Mouse (Mus musculus) urinary bladder, postnatal 14 days (tissue): ENCODE results near the gene Rhbdl2.

Experiments
- DNase-seq: peaks from one replicate; pipeline ENCODE4 v3.0.0; 2021; ENCODE audit warnings: low spot score

The Rhbdl2 gene

DNA sequence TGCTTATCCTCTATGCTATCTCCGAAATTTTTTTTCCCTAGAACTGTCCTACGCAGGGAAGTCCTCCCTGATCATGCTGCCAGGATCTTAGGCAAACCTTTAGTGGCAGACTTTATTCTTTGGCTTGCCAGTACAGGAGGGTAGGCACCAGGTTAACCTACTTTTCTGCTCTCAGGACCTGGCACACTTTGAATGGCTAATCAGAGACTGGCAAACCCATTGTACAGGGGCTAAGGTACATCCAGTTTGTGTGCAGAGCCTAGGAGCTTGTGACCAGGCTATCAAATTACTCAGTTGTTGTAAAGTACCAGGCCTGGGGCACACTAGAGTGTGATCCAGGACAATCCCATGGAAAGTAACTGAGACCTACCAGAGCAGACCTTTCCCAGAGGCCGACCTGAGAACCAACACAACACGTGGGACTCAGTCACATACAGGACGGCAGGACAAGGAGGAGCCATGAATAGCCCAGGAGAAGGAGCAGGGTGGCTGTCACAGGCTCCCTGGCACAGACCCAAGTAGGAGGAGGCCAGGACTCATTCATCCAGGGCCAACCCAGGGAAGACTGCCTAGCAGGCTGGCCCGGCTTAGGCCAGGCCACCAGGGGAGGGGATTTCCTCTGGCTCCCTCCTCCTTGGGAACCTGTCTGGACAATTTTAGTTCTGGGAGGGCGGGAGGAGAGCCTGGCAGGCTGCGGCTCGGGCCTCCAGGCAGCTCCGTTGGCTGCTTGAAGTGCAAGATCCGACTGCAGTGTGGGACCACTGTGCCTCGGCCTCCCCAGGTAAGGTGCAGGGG is at the start of gene Rhbdl2:
Rhbdl2 (plus strand) TSS at position 684 of the 795 bp plus-strand sequence.
- peak; percentile 85 for DNase-seq

DNA sequence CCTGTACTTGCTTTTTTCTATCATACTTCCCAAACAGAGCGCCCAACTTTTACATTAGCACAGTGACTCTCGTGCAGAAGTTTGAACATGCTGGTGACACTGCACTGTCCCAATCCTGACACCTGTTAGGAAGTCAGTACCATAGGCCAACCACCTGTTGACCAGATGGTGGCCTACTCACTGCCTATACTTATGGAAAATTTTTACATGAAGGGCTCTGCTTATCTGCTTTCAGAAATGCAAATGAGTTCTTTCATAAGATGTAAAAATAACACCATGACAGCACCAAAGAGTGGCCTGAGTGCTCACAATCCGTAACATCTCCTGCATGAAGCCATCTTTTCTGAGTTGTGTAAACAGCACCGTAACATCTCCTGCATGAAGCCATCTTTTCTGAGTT is 49.0 kb upstream of the Rhbdl2 start:
- DNase-seq: no peak

DNA sequence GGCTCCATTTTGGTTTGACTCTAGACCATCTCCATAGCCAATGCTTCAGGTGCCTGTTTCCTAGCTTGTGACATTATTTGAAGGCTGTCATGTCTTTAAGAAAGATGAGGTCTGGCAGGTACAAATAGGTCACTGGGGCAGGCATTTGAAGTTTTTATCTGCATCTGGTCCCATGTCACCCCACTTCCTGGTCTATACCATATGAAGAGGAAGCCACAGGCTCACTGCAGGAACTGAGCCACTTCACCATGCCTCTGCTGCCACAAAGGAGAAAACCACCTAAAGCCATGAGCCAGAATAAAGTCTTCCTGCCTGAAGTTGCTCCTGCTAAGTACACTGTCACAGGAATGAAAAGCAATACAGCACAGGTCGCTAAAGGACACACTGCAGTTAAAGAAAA is 44.8 kb upstream of the Rhbdl2 start:
- DNase-seq: no peak

DNA sequence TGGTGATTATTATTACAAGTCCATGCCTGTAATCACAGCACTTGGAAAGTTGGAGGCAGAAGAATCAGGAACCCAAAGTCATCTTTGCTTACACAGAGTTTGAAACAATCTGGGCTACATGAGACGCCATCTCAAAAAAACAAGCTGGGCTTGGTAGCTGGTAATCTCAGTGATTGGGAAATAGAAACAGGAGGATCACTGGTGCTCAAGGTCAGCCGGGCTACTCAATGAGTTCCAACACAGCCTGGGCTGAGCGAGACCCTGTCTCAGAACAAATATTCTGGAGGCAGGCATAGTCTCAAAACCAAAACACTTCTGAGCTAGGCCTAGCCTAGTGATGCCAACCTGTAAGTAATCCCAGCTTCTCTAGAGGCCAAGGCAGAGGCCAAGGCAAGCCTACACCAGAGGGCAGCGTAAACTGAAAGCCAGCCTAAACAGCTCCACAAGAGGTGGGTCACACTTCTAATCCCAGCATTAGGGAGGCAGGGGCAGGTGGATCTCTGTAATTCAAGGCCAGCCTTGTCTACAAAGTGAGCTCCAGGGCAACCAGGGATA is 42.4 kb upstream of the Rhbdl2 start:
- DNase-seq: no peak

DNA sequence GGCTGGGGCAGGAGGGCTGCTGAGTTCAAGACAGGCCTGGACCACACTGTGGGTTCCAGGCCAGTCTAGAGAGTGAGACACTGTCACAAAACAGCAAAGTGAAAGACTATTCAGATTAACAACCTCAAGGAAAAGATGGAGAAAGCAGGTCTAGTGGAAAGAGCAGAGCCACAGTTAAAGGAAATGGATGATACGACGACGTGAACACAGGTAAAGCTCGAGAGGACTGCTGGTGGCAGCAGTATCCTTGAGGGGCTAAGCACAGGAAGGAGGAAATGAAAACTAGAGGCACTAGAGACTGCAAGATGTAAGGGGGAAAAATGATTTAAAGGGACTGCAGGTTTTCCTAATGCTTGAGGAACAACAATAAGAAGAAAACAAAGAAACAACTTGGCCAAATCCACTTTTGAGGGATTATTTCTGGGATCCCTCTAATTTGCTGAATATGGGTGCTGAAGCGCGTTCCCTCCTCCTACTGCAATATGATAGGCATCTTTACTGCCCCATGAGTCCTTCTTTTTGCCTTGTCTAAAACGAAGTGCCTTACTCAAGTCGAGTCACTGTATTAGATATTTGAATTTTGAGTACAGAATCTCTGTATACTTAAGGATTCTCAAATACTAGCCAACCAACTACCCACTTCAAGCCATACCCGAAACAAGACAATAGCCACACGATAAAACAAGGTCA is 38.8 kb upstream of the Rhbdl2 start:
- DNase-seq: no peak

DNA sequence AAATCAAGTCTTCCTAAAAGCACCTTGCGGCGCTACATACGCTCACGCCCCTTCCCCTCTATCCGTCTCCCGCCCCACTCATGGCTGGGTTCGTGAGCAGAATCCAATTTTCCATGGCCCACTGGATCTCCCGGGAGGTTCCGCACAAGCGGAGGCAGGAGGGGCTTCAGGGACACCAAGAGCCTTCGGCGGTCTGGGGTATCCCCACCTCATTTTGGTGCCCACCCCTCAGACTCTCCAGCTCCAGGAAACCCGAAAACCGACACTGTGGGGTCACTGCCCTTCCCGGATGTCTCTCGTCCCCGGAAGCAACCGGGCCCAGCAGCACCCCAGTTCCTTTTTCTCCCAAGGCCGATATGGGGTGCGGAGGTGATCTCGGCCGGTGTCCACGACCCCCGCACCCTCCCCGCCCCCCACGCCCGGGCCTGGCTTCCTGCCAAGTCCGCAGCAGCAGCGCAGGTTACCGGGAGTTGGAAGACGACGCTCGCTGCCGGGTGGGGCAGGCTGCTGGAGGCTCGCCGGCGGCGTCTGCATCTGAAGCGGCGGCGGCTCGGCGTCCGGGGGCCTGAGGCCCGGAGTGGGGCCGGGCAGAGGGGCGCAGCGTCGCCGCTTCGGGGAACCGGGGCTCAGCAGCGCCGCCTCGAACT is 38.1 kb upstream of the Rhbdl2 start:
- DNase-seq: no peak

DNA sequence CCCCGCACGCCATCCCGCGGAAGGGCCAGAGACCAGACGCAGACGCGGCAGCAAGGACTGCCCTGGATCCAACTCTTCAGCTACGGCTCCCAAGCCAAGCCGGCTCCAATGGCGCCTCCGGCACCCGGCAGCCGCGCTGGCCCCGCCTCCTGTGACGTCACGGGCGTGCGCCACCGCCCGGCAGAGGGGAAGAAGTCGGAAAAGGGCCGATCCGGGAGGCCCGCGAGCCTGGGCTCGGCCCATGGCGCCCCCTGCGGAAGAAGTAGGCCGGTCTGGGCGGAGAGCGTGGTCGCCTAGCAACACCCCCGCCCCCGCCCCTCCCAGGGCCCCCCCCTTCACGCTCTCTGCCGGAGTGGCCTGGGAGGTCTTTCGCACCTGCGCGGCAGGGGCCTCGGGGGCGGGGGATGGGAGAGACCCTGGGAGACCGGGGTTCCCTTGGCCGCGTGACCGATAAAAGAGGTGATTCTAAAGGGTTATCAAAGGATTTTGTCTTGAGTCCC is 37.5 kb upstream of the Rhbdl2 start, which contains the start of gene Akirin1:
Akirin1 (minus strand) TSS at position 194 of the 500 bp plus-strand sequence.
- peak; percentile 98 for DNase-seq

DNA sequence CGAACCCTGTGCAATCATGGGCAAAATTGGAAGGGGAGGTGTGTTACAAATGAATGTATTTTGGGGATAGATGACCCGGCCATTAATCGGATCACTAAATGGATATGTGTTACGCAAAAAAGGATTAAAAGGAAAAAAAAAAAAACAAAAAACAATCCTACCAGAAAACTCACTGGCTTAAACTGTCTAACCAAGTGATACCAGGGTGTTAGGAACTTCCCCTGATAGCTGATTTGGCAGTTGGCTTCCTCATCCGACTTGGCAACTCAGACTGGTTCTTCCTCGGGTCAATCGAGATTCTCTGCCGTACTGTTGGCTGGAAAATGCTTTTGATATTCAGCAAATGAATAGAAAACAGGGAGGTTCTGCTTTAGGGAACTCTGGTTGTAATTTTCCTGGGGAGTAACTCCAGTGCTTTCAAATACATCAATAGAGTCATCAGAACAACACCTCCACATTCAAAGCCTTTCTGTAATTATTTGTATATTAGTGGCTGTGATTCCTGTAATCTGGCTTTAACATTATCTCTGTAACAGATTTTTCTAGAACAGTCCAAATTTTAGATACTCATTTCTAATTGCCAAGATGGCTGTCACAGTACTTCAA is 36.9 kb upstream of the Rhbdl2 start:
- DNase-seq: peak; percentile 18

DNA sequence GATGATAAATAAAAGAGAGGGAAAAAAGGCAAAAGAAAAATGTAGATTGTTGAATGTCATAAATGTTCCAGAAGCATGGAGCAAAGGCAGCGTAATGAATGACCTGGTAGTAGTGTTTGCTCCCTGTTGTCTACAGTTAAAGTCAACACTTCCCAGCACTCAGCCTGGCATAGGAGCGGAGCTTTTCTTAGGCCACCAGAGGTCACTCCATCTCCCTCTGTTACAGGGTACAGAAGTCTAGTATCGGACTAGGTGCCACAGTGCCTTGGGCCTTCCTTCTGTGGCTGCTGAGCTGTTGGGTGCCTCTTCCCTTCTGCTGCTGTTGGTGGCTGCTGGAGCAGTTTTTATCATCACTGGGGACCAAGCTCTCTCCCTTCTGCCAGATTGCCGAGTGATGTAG is 29.4 kb upstream of the Rhbdl2 start:
- DNase-seq: peak; percentile 34

DNA sequence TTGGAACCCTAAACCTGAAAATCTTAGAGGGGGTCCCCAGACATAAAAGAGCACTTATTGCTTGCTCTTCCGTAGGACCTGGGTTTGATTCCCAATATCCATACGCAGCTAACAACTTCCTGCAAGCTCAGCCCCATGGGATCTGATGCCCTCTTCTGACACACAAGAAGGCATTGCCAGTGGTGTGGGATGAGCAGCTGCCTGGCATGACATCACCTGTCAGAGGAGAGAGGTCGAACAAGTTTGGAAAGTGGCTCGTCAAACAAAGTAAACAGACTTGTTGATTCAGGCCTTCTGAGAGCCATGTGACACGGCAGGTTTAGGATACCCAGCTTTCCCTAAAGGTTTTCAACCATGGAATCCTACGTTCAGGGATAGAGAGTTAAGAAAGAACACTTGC is 22.6 kb upstream of the Rhbdl2 start:
- peak; percentile 18 for DNase-seq

DNA sequence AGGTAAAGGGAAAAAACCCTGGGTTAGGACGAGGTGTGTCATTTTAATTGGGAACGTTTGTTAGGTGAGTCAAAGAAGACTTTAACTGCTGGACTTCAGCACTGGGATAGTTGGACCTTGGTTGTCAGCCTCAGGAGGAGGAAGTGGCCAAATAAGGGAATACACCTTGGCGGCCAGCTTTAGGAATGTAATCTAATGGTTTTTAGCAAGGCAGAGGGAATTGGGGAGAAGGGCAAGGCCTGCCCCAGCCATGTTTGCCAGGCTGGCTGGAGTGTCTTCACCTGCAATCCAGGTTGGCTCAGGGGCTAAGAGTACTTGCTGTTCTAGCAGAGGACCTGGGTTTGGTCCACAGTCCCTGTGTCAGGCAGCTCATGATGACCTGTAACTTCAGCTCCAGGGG is 19.9 kb upstream of the Rhbdl2 start:
- DNase-seq: no peak

DNA sequence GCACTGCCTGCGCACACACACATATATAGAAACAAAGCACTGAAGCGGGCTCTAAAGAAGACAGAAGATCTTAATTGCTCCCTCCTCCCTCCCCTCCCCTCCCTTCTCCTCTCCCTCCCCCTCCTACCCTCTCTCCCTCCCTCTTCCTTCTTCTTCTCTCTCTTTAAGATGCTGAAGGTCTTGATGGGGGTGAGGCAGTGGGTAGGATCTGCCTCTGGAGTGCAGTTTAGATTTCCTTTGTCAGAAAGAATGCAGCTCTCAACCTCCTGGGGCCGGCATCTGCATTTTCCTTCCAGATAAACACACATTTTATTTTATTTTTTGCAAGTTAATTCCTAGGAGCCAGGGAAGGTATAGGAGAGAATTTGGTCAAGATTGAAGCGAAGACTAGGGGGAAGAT is 19.4 kb upstream of the Rhbdl2 start:
- DNase-seq: no peak

DNA sequence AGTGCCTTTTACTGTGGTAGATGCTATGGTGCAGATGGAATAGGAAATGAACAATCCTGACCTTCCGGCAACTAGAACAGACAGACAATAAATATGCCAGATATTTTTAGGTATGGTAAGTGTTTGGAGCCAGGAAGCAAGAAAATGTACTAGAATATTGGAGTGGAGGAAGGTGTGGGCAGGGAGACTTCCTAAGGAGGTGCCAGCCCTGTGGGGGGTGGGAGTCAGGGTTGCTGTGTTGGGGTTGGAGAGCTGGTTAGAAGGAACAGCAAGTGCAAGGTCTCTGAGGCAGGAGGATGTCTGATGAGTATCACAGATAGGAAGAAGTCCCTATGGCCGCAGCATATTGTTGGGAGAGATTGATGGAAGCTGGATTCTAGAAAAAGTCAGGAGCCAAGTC is 5.0 kb downstream of the Rhbdl2 start:
- DNase-seq: no peak

DNA sequence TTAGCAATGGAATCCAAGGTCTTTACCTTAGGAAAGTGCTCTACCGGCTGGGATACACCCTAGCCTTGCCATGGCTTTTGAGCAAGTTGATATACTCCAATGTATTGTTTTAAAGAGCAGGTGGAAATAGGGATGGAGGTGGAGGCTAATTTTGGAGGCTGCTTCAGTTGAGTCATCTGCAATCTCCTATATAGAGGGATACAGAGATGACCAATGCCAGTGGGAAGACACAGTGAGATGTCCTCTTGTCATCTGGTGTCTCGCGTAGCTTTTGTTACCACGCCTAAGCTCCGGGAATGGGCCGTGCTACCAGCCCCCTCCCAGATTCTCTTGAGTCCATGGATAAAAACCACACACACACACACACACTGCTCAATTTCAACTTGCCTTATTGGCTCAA is 5.5 kb downstream of the Rhbdl2 start:
- no peak for DNase-seq

DNA sequence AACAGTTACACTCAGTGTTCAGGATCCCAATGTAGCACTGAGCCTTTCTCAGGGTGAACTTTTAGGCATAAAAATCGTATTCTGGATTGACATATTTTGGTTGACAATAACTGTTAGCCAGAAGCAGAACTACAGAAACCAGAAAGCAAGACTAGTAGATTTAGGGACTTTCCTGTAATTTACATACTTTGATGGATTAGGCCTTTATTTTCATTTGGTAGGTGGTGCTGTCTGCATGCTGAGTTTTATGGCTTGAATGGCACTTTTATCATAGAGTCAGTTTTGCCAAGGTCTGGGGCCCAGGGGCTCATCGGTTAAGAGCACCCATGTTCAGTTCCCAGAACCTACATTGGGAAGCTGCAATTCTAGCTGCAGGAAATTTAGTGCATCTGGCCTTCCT is 7.4 kb downstream of the Rhbdl2 start:
- DNase-seq: no peak

DNA sequence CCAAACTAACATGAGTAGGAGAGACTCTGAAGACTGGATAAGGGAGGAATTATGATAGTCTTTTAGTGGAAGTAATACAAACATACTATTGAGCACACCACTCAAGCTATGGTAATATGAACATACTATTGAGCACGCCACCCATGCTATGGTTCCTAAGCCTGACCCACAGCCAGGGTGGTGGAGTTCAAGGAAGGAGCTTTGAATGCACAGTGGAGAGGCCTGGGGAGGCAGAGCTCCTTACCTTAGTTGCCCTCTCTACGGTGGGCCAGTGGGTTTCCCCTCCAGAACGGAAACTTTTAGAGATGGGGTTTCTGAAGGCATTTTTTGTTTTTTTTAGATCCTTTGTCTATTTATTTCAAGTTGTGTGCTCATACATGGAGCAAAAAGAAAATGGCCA is 9.7 kb downstream of the Rhbdl2 start:
- no peak for DNase-seq

DNA sequence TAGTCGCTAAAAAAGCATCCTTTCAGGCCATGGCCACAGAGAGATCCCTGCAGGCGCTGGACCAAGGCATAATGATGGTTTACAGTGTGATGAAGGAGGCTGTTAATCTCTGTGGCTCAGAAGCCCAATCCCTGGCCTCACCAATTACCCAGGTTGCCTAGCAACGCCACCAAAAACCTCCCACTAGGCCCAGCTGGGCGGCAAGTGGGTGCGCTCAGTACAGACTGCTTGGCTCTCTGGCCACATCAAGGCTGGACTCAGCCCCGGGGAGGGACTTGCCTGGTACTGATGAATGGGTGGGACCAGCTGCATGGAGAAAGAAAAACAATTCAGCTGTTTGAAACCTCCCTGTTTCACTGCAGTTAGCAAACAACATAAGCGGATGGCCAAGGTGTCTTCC is 10.2 kb downstream of the Rhbdl2 start:
- no peak for DNase-seq

DNA sequence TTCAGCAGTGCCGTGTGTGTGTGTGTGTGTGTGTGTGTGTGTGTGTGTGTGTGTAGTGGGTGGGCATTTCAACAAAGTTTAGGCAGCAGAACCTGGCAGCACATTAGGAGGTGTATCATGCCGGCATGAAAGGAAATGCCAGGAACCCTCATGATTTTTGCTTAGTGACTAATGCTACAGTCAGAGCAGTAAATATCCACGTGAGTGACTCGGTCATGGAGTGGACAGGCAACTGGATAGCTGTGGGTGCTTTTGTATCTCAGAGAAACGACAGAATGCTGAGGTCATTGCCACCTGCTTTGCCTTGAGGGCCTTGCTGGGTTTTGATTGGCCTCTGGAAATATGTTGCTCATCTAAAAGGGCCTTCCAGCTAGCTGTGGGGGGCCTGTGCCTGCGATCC is 16.0 kb downstream of the Rhbdl2 start:
- peak; percentile 16 for DNase-seq

DNA sequence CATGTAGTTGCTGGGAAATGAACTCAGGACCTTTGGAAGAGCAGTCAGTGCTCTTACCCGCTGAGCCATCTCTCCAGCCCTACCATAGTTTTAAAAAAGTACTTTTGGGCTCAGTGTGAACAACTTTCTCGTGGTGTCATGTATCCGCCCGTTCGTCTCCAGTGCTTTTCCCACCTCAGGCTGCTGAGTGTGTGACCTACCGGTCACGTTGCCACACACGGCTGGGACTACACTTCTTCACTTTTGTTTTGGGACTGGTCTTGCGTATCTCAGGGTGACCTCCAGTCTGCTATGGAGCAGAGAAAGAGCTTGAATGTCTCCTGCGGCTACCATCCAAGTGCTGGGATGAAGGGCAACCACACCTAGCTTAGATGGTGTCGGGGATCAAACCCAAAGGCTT is 20.6 kb downstream of the Rhbdl2 start:
- DNase-seq: no peak

DNA sequence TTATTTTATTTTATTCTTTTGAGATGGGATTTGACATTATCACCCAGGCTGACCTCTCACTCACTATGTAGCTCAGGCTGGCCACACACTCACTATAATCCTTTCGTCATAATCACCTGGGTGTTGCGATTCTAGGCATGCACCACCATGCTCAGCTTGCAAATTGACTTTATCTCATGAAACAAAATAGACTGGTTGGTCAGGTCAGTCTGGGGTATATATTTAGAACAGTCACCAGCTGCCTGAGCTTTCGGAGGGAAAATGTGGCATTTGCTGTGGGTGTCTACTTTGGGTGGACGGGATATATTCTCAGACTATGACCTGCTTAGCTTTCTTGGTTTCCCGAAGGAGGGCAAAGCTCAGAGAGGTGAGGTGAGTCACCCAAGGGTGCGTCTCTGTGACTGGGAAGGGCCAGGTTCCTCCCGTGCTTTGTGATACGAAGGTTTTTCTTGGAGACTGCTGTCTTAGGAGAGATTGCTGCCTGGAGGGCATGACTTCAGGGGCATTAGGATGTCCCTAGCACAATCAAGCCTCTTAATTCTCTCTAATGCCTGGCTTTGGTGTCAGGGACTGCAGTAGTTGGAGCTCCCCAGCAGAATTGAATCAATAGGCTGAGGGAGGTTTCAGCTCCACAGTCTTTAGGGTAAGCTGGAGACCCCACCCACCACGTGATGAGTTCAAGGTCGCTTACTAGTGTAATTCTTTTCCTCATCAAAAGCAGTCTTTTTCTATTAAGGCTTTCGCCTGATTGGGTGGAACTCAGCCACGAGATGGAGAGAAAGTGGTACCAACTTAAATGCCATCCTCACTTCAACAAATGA is 23.0 kb downstream of the Rhbdl2 start:
- DNase-seq: peak; percentile 51

DNA sequence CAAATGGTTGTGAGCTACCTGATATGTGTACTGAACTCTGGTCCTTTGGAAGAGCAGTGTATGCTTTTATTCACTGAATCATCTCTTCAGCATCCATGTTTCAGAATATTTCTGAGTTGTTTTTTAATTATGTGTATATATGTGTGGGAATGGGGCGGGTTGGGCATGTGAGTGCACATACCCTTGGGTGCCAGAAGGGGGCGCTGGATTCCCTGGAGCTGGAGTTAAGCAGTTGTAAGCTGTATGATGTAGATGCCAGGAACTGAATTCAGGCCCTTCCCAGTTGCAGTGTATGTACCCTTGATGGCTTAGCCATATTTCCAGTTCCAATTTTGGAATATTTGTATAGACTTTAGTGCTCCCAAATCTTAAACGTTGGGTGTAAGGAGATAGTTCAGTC is 24.9 kb downstream of the Rhbdl2 start:
- no peak for DNase-seq
